Mouse (Mus musculus) left cerebral cortex, postnatal 14 days (tissue): ENCODE results near the gene Hlcs. TPM values are rescaled to one million over a fixed set of nuclear protein-coding genes. Genes with fewer than 3 reads are reported as not detected.

Experiments used
- DNase-seq, 2 experiments: peaks; one replicate each; pipeline ENCODE4 v3.0.0; 2021 to 2022; ENCODE audit warnings: low spot score in 2 of 2, mixed read lengths in 1 of 2
- intact Hi-C: fragments of 180-260 bp; cut with DNase I; formaldehyde crosslinking; loops from one replicate; pipeline ENCODE4 v1.15.1; 2025
- total RNA-seq, 2 experiments: library from RNA; stranded (reverse); gene quantifications; 2 replicates each; pipeline ENCODE4 v1.2.3; 2021

Hlcs gene
- total RNA-seq, 2 experiments from 2014 or later, result 14.0 to 15.8 TPM

DNA sequence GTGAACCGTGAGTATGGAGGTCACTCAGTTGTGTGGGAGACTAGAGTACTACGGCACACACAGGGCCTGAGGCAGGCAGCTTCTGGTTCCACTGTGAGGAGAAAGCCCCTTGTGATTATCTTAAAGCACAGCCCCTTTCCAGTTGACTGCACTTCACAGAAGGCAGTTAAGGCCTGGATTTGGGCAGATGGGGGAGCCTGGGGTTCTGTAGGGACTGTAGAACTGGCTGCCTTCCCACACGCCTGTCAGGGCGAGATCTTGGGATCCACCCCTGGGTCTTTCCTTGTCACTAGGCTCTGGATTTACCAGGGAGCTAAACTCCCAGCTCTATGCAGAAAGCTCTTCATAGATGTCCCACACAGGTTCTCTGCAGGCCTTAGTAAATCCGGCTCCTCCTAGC is 17.1 kb upstream of the Hlcs start:
- intact Hi-C loops, result no loop called here
- no peak for DNase-seq

DNA sequence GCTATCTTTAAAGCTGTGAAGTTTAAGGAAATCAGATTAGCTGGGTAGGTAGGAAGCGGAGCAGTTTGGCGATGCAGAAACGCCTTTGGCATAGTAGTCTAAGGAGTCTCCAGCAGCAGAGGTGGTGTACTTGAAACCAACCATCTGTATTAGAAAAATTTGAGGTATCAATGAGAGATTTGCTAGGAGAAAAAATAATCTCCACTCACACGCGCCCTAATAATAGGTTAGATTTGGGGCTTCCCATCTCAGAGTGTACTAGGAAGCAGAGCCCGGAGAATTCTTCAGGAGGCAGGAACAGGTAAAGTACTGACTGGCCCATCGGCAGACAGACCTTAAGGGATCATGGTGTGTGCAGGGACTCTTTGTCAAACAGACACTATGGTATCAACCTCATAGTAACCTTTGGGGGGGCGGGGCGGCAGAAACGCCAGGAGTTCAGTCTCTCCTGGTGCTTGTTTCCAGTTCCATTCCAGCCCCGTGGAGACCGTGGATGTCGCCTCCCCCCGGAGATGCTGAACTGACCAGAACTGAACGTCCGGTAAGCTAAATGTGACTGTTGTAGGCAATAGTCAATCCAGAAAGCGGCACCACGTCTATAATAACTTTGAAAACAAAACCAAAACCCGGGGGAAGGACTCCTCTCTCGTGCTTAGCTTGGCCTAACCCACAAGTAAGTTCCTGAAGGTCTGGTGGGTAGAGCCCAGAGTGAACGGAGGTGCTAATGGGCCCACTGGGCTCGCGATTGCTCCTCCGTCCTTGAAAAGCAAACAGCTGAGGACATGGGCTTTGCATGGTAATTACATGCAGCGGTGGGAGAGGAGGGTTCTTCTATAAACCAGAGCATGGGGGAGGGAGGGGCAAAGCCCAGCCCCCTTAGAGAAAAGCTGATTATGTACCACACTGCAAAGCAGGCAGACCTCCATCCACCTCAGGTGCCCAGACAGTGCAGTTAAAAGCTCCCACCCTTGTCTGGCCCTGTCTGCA is 15.8 kb upstream of the Hlcs start:
- intact Hi-C loops, result no loop called here
- DNase-seq, result no peak

DNA sequence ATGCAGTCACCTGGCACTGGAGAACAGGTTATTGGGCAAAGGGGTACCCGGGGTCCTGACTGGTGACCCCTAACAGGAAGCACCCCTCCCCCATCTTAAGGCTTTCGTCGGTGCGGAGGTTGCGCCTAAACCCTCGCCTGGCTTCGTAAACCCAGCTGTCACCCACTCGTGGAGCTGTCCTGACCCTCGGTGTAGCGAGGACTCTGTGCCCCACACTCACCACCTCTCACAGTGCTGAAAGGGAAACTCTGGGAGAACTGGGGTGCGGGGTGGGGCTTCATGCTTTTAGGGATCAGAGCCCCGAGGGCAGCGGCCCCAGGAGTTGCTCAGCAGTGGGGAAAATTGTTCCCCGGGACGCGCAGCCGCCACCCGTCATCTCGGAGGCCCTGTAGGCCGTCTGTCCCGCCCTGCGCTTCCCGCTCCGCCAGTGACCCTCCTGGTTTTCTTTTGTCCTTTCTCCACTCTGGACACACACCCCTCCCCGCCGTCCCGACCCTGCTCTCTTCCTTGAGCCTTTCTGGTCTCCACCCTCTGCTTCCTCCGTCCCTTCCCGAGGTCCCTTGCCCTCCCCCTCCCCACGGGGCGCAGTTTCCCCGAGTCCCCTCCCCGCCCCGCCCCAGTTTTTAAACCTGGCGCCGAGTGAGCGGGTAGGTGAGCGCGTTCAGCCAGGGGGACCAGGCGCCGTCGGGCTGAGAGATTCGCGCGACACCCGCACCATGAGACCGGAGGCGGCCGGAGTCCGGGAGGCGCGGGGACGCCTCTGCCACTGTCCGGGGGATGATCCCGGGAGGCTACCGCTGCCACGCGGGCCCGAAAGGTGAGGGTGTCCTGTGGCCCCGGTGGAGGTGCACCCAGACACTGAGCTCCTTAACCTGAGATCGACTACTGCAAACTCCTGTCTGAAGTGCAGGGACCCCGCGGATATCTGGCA is 14.7 kb upstream of the Hlcs start, which contains the start of gene Ripply3:
Gene Ripply3 (plus strand): TSS at position 640 of the 931 bp plus-strand sequence.
- intact Hi-C loops, result no loop called here
- no peak for DNase-seq

DNA sequence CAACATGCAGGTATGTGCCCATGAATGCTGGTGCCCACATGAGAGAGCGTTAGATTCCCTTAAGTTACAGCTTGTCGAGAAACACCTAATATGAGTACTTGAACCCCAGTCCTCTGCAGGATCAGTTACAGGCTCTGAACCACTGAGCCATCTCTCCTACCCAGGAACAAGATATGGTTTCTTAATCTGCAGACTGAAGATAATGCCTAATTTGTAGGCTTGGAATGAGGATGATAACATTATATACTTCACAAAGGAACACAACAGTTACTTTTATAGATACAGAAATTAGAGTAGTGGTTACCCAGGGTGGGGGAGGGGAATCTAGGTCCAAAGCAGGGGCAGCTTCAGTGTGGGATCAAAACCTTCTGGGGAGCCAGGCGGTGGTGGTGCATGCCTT is 12.6 kb upstream of the Hlcs start:
- DNase-seq, result no peak
- intact Hi-C loops, result no loop called here

DNA sequence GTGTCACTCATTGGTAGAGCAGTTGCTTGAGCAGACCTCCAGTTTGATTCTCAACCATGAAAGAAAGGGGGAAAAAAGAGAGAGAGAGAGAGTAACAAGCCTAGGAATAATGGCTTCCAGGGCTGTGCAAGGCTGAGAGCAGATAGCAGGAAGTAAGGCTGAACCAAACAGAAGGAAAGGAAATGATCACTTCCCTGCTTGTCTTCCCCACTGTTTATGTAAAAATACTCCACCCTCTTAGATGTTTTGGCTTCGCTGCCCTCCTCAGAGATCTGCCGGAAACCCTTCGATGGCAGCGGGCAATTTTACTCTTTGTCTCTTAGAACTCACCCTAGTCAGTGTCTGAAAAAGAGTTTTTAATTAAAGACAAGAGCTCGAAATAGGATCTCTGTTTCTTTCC is 10.3 kb upstream of the Hlcs start:
- no peak for DNase-seq
- intact Hi-C loops, result no loop called here

DNA sequence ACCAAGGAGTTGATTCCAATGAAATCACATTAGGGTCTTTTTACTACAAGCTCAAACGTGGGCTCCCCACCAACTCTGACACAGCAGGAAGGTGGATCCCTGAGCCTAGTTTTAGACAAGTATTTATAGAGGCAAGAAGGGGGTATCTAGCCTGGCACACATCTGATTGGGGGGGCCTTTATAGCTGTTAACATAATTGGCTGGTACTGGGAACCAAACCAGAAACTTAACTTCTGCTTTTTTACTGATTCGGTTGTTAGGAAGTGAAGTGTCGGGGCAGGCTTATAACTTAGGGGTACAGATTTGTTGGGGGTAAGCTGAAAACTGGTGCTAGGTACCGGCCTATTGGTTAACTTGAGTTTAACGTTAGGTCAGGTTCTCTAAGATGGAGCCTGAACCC is 6.9 kb upstream of the Hlcs start:
- intact Hi-C loops, result no loop called here
- no peak for DNase-seq

DNA sequence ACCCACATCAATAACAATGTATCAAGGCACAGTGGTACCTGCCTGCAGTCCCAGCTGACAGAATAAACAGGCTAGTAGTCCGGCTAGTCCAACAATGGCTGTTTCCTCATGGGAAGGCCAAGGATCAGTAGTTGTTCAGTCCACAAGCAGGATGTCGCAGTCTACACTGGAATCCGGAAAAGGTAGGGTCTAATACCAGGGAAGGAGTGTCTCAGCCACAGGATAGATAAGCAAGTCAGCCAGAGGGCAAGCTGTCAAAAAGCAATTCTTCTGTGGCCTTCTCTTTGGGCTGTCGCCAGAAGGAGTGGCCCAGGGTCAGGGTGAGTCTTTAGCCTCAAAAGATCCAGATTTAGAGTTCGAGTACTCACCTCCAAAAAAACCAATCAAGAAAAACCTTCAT is 4.4 kb upstream of the Hlcs start:
- no peak for DNase-seq
- intact Hi-C loops, result no loop called here

DNA sequence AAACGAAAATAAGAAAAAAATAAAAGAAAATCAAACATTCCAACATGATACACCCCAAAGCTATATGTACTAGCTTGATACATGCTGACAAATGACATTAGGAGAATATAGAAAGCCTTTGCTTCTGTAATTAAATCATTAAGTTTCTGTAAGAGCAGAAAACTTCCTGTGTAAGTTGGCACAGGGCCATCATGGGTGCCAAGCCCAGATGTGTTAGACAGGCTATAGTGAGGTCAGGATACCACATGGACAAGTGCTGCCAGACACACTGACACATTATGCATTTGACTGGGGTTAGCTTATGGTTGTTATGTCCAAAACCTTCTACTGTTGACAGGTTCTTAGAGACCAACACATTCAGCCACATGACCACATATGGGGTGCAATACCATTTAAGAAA is 1.8 kb upstream of the Hlcs start:
- intact Hi-C loops, result no loop called here
- no peak for DNase-seq

DNA sequence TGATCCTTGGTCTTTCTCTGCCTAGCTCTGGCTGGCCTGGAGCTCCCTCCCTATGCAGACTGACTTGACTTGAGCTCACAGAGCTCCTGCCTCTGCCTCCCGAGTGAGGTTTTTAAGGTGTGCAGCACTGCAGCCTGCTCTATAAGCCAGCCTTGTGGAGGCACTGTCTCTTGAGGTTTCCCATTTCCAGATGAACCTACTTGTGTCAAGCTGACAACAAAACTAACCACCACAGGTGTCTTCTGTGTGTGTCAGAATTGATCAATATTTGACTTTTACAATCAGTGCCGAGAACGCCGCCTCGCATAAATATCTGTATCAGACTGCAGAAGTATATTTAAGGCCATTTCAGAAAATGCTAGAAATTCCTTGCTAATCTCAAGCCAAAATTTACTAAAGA is 1.3 kb upstream of the Hlcs start:
- intact Hi-C loops, result no loop called here

DNA sequence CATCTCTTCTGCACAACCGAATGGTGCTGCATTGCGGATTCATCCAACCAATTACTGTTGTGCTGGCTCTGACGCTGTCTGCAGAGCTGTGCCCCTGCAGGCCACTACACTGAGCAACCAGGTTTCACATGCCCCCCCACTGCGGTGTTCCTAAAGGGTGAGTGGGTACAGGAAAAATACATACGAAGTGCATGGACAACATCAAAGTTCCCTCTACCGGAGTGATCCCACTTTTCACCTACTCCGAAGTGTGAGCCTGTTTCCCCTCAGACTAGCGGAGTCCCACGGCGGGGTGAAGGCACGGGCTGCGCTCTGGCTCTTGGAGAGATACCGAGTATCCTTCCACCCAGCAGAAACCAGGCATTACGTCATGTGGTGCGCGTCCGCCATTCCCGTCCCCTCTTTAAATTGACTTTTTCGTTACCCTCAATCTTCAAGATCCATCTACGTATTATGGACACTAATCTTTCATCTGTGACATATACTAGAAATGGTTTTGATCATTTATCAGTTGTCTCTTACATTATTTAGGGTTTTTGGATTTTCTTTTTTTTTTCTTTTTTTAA is 625 bp downstream of the Hlcs start:
- intact Hi-C loops, result loop anchor here (1.0 kb wide), 2 partner anchors 43 to 58 kb away; partner anchors contain the start of gene Ttc3
- DNase-seq, result peak; percentile 88 to 93

More for the DNA sequence above, 1.3 kb upstream of the Hlcs start:
- DNase-seq, result no peak

DNA sequence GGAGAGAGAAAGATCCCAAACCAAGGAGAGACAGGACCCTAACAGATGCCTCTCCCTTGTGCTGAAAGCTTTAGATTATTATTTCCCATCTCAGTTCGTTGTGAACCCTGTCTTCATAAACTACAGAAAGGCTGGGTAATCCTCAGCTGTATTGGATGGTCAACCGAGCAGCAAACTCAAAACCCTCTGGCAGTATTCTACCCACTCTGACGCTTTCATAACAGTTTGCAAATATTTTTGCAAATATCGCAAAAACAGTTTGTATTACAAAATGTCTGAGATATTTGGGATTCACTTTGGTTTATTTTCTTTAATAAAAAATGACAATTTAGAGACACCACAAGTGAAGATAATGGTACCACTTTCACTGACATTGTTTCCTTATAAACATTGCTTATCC is 1.4 kb downstream of the Hlcs start:
- intact Hi-C loops, result no loop called here
- no peak for DNase-seq

DNA sequence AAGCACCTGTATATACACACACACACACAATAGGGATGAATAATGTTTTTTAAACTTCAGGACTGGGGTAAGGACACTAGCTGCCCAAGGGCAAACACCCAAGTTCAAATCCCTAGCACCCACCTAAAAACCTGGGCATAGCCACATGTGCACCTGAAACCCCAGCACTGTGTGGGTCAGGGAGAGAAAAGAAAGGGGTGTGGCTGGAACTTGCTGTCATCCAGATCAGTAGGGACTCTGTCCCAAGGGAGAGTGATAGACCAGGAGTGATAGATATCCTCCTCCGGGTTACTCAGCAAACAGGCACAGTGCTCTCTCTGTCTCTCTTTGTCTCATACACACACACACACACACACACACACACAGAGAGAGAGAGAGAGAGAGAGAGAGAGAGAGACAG is 2.0 kb downstream of the Hlcs start:
- DNase-seq, result no peak
- intact Hi-C loops, result no loop called here

DNA sequence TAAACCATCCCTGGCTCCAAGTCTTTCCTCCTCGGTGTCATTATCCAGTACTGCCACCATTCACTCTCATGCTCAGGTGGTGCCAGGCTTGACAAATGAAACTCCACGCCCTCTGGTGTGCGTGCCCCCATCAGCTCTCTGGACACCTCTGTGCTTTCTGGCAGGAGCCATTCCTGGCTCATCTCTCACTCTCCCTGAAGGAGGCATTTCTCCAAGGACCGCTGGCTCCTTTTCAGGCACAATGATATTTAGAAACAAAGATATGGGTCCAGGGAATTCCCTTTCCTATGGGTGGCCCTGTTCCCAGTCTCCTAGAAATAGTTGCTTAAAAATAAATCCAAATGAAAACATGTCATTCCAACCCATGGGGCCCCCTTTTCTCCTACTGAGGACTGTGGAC is 4.3 kb downstream of the Hlcs start:
- DNase-seq, result no peak
- intact Hi-C loops, result no loop called here

DNA sequence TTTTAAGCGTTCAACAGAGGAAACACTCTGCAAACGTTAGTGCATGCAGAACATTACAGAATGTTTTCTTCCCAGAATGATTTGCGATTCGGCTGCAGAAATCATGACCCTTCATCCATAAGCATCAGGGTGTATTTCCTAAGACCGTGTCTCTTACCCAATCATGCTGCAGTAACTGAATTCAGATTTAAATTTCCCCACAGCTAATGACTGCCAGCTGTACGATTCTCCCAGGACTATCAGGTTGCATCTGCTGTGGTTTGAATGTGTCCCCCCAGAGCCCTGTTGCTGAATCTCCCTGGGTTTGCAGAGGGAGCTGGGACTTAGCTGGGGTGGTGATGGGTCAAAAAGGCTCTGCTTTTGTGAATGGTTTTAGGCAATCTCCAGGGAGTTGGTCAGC is 5.4 kb downstream of the Hlcs start:
- intact Hi-C loops, result no loop called here
- no peak for DNase-seq

DNA sequence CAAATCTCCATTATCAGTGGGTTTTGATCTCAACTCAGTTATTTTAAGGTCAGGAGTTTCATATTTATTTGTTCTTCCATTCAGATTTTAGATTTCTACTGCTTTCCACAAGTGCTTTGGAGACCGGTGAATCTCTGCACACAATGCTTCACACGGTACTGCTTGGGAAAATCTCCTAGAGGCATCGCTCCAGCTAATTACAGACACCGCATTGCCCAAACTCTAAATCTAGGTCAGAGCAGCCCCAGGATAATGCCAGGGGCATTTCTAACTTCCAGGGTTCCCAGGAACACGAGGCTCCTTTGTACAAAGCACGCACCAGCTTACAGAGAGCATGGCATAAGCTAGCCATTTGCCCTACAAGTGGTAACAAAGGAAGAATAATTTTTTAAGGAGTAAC is 5.8 kb downstream of the Hlcs start:
- intact Hi-C loops, result no loop called here
- peak in 1 of 2 experiments; percentile 57 for DNase-seq

DNA sequence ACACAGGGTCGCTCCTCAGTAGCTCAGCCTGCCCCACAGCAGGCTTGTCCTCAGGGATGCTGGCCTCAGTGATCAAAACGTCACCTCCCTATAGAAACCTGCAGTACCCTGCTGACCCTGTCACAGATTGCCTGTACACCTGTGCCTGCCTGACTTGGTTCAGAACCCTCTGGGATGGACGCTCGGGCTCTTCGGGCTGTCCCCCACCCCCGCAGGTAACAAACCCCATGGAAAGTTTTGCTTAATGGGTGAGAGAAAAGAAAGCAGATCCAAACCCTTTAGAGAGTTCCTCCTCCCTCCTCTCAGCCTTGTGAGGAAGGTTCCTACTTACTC is 10.2 kb downstream of the Hlcs start:
- DNase-seq, result no peak
- intact Hi-C loops, result no loop called here

DNA sequence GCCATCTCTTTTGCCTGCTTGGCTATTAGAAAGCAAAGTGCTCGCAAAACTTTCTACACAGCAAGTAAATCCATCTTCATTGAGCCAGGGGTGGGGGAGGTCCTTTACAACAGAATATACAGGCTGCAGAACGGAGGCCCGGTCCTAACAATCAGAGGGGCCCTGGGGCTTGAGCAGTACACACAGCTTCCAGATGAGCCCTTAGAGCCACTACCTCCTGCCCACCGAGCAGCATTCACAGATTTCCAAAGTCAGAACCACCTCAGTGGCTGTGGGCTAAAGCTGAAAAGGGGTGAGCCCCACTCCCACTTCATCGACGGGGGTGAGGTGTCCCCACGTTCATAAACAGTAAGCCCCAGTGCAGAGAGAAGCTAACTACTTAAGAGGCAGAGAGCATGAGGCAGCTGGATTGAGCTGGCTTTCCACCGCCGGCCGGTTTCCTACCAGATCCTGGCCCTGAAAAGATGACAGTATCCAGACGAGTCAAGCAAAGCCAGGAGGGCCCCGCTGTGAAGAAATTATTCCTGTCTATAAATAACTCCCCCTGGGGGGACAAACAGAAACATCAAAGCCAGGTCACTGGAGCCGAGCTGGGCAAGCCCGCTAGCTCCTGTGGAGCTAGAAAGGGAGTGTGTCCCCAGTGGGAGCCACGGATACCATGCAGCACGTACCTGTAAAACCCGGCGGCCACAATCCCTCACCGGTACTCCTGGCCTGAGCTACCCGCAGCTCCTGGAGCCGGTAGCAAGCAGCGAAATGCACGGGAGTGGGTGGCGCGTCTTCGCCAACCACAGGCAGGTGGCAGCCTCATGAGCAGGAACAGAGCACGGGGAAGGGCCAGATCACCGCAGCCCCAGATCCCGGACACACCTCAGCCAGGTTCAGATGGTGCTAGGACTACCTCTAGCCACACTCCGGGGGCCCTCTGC is 10.8 kb downstream of the Hlcs start:
- intact Hi-C loops, result no loop called here
- peak; percentile 55 to 62 for DNase-seq

DNA sequence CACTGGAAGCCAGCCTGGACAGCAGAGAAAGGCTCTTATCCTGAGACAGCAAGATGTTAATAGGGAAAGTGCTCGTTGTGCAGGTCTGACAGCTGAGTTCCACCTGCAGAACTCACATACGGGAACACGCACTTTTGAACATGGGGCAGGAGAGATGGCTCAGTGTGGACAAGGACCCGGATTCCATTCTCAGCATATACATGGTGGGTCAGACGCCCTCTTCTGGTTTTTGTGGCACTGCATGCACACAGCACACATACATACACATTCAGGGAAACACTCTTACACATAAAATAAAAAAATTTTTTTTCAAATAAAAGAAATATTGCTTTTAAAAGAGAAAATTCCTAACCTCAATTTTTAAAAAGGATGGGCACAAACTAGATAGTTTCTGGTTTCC is 11.7 kb downstream of the Hlcs start:
- no peak for DNase-seq
- intact Hi-C loops, result no loop called here

DNA sequence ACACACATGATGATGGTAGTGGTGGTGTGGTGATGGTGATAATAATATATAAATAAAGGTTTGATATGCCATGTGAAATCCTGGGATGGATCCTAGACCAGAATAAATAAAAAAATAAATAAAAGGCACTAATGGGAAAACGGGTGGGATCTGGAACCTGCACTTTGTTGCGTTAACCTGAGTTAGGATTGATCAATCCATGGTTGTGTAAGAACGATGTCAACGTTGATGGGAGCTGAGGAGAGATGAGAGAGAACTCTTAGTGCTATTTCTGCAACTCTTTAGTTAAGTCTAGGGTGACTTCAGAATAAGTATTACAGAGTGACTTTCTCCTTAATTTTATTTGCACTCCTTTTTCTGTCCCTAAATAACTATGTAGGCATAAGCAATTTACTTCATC is 12.2 kb downstream of the Hlcs start:
- no peak for DNase-seq
- intact Hi-C loops, result no loop called here
